Mouse (Mus musculus) heart, postnatal 36 days (tissue): Measurements from ENCODE around the gene Cfap44. TPM values are rescaled to one million over a fixed set of nuclear protein-coding genes. Genes with fewer than 3 reads are reported as not detected.

ENCODE experiments used
- DNase-seq, 2 experiments: peaks; one replicate each; pipeline ENCODE4 v3.0.0; 2021 to 2022
- intact Hi-C: fragments of 180-260 bp; cut with DNase I; formaldehyde crosslinking; loops from one replicate; pipeline ENCODE4 v1.15.1; 2025
- total RNA-seq, 2 experiments: library from RNA; stranded (reverse); gene quantifications; 2 replicates each; pipeline ENCODE4 v1.2.3; 2021

Gene Cfap44
- total RNA-seq = not detected

- DNase-seq = peak; percentile 8 to 17
Measured at GRCm38 (mm10) chr16:44394577-44395243, at the start of gene Cfap44. Gene Cfap44 (plus strand): TSS chr16:44394796.

GRCm38 (mm10) chr16:44347071-44347901 lies 47.3 kb upstream of the Cfap44 start, which contains the start of gene Spice1:
Gene Spice1 (plus strand): TSS chr16:44347121.
- intact Hi-C loops = loop anchor here (1.0 to 5.0 kb wide), 2 partner anchors 15 to 50 kb away; no protein-coding TSS in a partner anchor
- DNase-seq = peak; percentile 93 to 97

More at GRCm38 (mm10) chr16:44394577-44395243, at the start of gene Cfap44:
- intact Hi-C loops = no loop called here

- intact Hi-C loops = loop anchor here (5.0 kb wide), 1 partner anchor 53 kb away; no protein-coding TSS in a partner anchor
- no peak for DNase-seq
Measured at GRCm38 (mm10) chr16:44349801-44350397, 44.7 kb upstream of the Cfap44 start.

GRCm38 (mm10) chr16:44356291-44356690 lies 38.3 kb upstream of the Cfap44 start:
- no peak for DNase-seq
- intact Hi-C loops = no loop called here

DNA sequence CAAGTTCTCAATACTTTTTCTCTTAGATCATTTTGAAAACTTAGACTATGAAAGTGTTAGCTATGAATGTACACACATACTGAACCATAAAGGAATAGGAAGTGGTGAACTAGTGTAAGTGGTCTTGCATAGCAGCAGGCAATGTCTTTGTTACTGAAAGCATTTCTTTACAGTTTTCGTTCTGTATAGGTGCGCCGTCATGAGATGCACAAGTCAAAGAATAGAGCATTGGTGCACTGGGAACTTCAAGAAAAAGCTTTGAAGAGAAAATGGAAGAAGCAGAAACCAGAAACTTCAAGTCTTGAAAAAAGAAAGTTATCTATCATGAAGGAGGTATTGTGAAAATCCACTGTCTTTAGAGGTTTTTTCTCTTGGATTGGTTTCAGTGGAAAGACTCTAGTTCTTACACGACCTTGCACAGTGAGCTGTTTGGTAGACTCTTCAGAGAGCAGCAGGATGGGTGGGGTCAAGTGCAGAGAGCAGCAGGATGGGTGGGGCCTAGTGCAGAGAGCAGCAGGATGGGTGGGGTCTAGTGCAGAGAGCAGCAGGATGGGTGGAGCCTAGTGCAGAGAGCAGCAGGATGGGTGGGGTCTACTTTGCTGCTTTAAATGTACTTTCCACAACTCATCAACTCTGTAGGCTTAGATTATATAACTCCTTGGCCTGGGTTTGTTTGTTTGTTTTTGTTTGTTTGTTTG lies 36.9 kb upstream of the Cfap44 start:
- peak; percentile 28 to 36 for DNase-seq
- intact Hi-C loops = no loop called here

DNA sequence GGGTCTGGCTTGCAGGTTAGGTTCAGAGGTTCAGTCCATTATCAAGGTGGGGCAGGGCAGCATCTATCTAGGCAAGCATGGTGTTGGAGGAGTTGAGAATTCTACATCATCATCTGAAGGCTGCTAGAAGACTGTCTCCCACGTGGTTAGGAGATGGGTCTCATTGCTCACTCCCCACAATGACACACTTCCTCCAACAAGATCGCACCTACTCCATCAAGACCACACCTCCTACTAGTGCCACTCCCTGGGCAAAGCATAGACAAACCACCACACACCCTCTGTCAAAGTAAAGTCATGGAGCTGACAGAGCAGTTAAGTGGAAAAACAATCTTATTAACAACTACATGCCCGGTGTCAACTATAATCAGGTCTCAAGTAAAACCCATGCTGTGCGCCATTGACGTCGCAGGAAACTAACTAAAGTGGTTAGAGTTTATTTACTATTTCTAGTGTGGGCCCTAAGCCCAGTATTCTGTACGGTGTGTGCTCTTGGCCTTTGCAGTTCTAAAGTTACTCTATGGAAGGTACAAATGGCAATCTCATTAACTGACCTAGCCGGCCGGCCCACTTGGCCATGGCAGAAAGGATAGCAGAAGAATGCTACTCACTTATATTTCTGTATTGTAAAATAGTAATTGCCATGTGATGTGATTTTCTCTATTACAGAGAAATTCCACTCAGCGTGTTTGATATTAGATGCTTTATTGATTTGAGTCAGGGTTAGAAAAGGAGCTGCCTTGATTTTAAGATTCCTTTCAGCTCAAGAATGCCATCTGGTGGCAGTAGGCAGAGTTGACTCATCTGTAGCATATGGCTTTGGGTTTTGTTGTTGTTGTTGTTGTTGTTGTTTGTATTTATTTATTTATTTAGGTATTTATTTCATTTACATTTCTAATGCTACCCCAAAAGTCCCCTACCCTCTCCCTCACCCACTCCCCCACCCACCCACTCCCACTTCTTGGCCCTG lies 32.4 kb upstream of the Cfap44 start:
- peak; percentile 28 to 46 for DNase-seq
- intact Hi-C loops = loop anchor here (1.0 to 10.0 kb wide), 4 partner anchors 15 to 217 kb away; partner anchors contain the start of gene Spice1

DNA sequence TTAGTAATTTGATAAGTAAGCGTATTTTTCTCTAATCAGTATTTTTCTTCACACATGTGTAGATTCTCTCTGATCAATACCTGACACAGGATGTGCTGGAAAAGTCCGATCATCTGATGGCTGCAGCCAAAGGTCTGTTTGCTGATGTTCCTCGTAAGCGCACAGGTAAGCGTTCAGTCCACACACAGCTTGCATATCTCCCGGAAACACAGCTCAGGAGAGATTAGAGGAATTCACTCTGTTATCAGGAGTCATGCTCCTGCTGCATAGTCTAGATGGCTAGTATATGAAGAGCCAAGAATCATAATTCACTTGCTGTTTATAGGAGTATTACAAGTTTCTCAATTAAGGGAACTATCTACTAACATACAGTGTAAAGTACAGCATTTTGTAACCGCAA lies 29.1 kb upstream of the Cfap44 start:
- DNase-seq = no peak
- intact Hi-C loops = loop anchor here (10.0 kb wide), 1 partner anchor 221 kb away; no protein-coding TSS in a partner anchor

- no peak for DNase-seq
- intact Hi-C loops = no loop called here
Measured at GRCm38 (mm10) chr16:44375459-44375858, 19.1 kb upstream of the Cfap44 start.

DNA sequence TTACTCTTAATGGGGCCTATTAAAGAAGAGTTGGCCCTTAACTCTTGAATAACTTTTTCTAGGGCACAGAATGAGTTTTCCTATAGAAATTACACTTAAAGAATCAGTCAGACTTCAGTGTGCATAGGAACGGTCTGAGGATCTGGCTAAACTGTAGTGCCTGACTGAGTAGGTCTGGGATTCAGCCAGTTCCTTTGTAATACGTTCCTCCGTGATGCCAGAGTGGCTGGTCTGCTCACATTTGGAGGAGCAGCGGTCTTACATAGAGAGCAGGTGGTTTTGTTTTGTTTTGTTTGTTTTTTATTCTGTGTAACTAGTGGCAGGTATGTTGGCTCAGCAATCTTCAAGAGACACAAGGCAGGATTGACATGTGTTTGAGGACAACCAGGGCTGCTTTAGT lies 14.6 kb upstream of the Cfap44 start:
- intact Hi-C loops = no loop called here
- DNase-seq = no peak

DNA sequence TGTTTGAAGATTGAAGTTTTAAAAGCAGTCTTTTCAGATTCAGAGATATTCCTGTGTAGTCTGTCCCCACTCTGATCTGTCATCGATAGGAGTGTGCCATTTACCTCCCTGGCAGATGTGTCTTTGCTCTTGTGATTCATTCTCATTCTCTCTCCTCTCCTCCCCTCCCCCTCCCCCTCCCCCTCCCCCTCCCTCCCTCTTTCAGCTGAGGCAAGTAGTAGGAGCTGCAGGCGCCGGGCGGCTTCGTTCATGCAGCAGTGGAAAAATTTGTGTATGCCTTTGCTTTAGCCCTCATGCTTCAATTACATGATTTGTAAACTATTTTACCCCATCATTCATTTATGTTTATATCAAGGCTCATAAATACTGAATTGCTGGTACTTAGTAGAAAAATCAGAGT lies 13.0 kb upstream of the Cfap44 start:
- DNase-seq = no peak
- intact Hi-C loops = no loop called here

GRCm38 (mm10) chr16:44383549-44383948 lies 11.0 kb upstream of the Cfap44 start:
- intact Hi-C loops = no loop called here
- DNase-seq = no peak

- intact Hi-C loops = no loop called here
- DNase-seq = no peak
Measured at GRCm38 (mm10) chr16:44384251-44384650, 10.3 kb upstream of the Cfap44 start.

- DNase-seq = peak; percentile 13 to 17
- intact Hi-C loops = no loop called here
Measured at GRCm38 (mm10) chr16:44391877-44392548, 2.6 kb upstream of the Cfap44 start.

GRCm38 (mm10) chr16:44404933-44405332 lies 10.3 kb downstream of the Cfap44 start:
- no peak for DNase-seq
- intact Hi-C loops = no loop called here

DNA sequence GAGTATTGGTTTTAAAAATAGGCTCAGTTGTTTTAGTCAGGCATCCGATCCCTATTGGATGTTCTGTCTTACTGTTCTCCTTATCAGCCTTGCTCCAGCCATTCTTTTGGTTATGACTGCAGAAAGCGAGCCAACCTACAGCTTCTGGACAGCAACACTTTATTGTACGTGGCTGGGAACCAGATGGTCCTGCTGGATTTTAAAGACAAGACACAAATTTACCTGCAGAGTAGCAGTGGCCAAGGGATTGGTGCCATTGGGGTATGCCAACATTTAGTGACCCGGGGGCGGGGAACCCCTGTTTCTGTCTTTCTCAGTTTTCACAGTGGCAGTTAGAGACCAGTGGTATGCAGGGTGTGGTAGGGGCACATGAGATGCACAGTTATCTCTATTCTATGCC lies 12.6 kb downstream of the Cfap44 start:
- intact Hi-C loops = no loop called here
- no peak for DNase-seq

DNA sequence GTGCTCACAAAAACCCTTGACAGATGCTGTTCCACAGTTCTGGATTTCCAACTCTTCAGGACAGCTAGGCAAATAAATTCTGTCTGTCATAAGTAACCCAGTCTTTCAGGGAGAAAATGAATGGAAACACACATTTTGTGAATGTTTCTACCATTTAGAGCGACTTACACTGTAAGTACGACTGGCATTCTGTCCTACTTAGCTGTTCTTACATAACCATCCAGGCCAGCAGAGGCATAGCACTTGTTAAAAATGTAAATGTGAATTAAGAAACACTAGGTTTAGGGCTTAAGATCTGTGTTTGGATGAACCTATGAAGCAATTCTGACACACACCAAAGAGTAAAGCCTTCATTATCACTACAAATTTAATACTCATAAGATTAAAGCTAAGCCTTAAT lies 13.7 kb downstream of the Cfap44 start:
- no peak for DNase-seq
- intact Hi-C loops = no loop called here

GRCm38 (mm10) chr16:44410176-44410575 lies 15.6 kb downstream of the Cfap44 start:
- intact Hi-C loops = no loop called here
- DNase-seq = no peak

DNA sequence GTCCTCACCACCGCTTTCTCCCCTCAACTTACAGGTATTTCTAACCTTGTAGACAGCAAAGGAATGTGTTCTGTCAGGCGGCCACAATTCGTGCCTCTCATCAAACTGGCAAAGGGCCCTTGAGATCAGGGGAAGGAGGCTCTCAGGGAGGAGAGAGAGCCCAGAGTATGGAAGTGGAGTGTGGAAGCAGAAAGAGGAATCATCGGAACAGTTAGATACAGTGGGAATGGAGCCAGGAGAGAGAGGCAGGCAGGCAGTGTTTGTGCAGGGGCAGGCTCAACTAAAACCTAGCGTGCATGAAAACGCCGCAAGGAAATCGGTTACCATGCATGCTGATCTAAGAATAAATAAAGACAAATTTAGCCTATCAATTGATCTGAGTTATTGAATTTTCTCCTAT lies 23.0 kb downstream of the Cfap44 start:
- intact Hi-C loops = no loop called here
- DNase-seq = no peak

GRCm38 (mm10) chr16:44421735-44422134 lies 27.1 kb downstream of the Cfap44 start:
- DNase-seq = no peak
- intact Hi-C loops = no loop called here
